Mouse (Mus musculus) midbrain, postnatal 0 days (tissue): Measurements from ENCODE around the gene Rnase4. TPM values are rescaled to one million over a fixed set of nuclear protein-coding genes. Genes with fewer than 3 reads are reported as not detected.

Experiments
- ATAC-seq: fragments of 200-750 bp; cut with Nextera tagmentation; 2 replicates; pipeline ENCODE4 v1.8.0; 2017; ENCODE audit warnings: moderate number of reproducible peaks, mild to moderate bottlenecking, moderate TSS enrichment, moderate library complexity; ENCODE audit not compliant: low FRiP score
- DNase-seq: peaks from one replicate; pipeline ENCODE4 v3.0.0-alpha.2; 2015; ENCODE audit warnings: low spot score
- H3K27ac ChIP-seq: fragments of 300-500 bp; sonication (generic); 2 replicates; pipeline ENCODE4 v1.5.1; 2014; ENCODE audit warnings: low read depth, mild to moderate bottlenecking, low read length, mixed read lengths
- H3K27me3 ChIP-seq: fragments of 300-500 bp; sonication (generic); 2 replicates; pipeline ENCODE4 v1.6.1; 2014; ENCODE audit warnings: low read length, control low read depth, mixed read lengths; ENCODE audit not compliant: insufficient read depth
- H3K36me3 ChIP-seq: fragments of 300-500 bp; sonication (generic); 2 replicates; pipeline ENCODE4 v1.6.1; 2014; ENCODE audit warnings: low read length, control low read depth, mixed read lengths; ENCODE audit not compliant: insufficient read depth
- H3K4me1 ChIP-seq: fragments of 300-500 bp; sonication (generic); 2 replicates; pipeline ENCODE4 v1.6.1; 2014; ENCODE audit warnings: mild to moderate bottlenecking, control low read depth, antibody characterized with exemption, low read length, mixed read lengths; ENCODE audit not compliant: insufficient read depth
- H3K4me2 ChIP-seq: fragments of 300-500 bp; sonication (generic); 2 replicates; pipeline ENCODE4 v1.6.1; 2014; ENCODE audit warnings: low read depth, mild to moderate bottlenecking, low read length, mixed read lengths; ENCODE audit not compliant: poor library complexity, severe bottlenecking
- H3K4me3 ChIP-seq: fragments of 300-500 bp; sonication (generic); 2 replicates; pipeline ENCODE4 v1.5.1; 2014; ENCODE audit warnings: low read depth, mild to moderate bottlenecking, low read length, moderate library complexity
- H3K9ac ChIP-seq: fragments of 300-500 bp; sonication (generic); replicated peaks from 2 replicates; pipeline ENCODE4 v1.6.1; 2014; ENCODE audit warnings: mild to moderate bottlenecking, low read length, moderate library complexity, mixed read lengths; ENCODE audit not compliant: poor library complexity, severe bottlenecking
- H3K9me3 ChIP-seq: fragments of 300-500 bp; sonication (generic); 2 replicates; pipeline ENCODE4 v1.6.1; 2016; ENCODE audit warnings: low read length, control low read depth
- CTCF ChIP-seq: IDR thresholded peaks from 2 replicates; pipeline ENCODE4 v1.5.1; 2016; ENCODE audit warnings: antibody characterized with exemption, mild to moderate bottlenecking
- WGBS: fragments of 180-500 bp; shearing (Covaris S2); extraction: QIAGEN DNeasy Blood & Tissue Kit; methylation state at CpG from one replicate; pipeline ENCODE4 v1.1.7; 2014; 5-methylcytosine and 5-hydroxymethylcytosine counted together
- polyA plus RNA-seq: library from polyadenylated mRNA; unstranded; fragments of >200 nt; fragmentation: Nextera tagmentation; extraction: Ambion mirVana; gene quantifications from 2 replicates; pipeline ENCODE4 v1.2.1, GENCODE M21; 2015
- total RNA-seq: library from RNA; depleted of rRNA; stranded (reverse); fragments of >200 nt; gene quantifications from 2 replicates; pipeline ENCODE4 v1.2.3, GENCODE M21; 2014

Rnase4 gene
- total and polyA plus RNA-seq, 2 experiments from 2014 or later = 14.9 to 29.3 TPM

GRCm38 (mm10) chr14:51079180-51079579 is 11.7 kb upstream of the Rnase4 start:
- no peak overlapping the region for H3K4me3 ChIP-seq
- no peak overlapping the region for H3K4me2 ChIP-seq
- WGBS = 82% methylated on average over 1 of the region's 1 CpGs
- DNase-seq (no peak), ATAC-seq (no peak)
- H3K4me1 ChIP-seq = peaks cover 5% of the 10 kb centered on the region; the same call in 1 of the 2 replicates
- no peaks in the 10 kb centered on the region for H3K27me3 ChIP-seq
- TF ChIP-seq CTCF = no peak
- H3K9ac ChIP-seq = no peak overlapping the region
- H3K36me3 ChIP-seq = no peaks in the 10 kb centered on the region
- no peak overlapping the region for H3K27ac ChIP-seq
- no peaks in the 10 kb centered on the region for H3K9me3 ChIP-seq

DNA sequence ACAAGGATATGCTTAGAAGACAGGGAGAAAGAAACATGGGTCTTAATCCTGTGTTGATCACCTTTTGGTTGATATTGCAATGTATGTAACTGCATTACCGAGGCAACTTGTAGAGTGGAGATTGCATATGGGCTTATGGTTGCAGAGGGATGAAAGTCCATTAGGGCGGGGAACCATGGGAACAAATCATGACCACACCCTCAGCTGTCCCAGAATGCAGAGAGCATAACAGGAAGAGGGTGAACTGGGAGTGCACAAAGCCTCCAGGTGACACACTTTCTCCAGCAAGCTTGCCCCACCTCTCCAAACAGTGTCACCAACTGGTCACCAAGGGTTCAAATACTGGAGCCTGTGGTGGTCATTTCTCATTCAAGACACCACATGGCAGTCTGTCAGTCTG is 9.8 kb upstream of the Rnase4 start:
- no peak for TF ChIP-seq CTCF
- H3K4me1 ChIP-seq = peaks cover 5% of the 10 kb centered on the region; the same call in 1 of the 2 replicates
- DNase-seq (no peak), ATAC-seq (no peak)
- H3K9me3 ChIP-seq = no peaks in the 10 kb centered on the region
- H3K9ac ChIP-seq = no peak overlapping the region
- 98% methylated on average over 2 of the region's 2 CpGs for WGBS
- no peak overlapping the region for H3K4me2 ChIP-seq
- no peak overlapping the region for H3K4me3 ChIP-seq
- no peak overlapping the region for H3K27ac ChIP-seq
- H3K36me3 ChIP-seq = no peaks in the 10 kb centered on the region
- H3K27me3 ChIP-seq = no peaks in the 10 kb centered on the region

DNA sequence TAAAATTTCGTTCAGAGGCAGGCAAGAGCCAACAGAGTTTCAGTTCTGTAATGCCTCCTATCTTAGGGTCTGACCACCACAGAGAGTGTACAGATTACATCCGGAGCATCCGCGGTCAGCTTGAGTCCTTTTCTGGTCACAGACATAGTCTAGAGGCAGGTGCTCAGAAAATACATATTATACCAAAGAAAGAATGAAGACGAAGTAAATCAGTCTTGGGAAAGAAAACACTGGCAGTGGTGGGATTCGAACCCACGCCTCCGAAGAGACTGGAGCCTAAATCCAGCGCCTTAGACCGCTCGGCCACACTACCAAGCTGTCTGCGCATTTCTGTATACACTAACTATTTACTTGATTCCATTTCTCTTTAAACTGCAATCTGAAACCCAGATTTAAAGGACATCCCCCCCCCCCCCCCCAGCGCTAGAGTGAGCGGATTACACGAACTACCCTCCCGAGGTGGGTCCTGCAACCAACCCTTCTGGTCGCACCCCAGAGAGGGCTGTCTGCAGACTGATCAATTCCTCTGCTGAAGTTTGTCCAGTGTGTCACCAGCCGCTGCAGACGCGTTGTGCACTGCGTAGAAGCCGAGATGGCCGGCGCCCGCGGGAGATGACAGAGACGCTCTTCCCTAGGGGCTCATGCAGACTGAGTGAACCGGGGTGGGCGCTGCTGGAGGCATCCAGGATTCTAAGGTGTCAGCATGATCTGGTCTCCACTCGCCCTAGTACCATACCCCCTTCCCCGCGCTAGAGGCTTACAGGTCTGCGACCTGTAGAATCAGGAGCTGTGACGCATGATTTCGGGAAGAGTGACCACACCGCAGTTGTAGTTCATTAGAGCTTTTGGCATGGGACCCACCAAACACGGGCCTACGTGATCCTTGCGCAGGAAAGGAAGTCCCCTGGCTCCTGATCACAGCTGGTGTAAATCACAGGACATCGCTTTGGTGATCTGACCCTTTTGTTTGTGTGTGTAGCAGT is 8.0 kb upstream of the Rnase4 start:
- no peaks in the 10 kb centered on the region for H3K27me3 ChIP-seq
- H3K9ac ChIP-seq = peak overlapping the region; percentile 54; the same call in 1 of the 2 replicates
- no peak for TF ChIP-seq CTCF
- peak; percentile 54 for DNase-seq
- peak overlapping the region; percentile 56 for H3K4me3 ChIP-seq
- H3K4me1 ChIP-seq = peaks cover 5% of the 10 kb centered on the region; the same call in 1 of the 2 replicates
- H3K9me3 ChIP-seq = no peaks in the 10 kb centered on the region
- no peak overlapping the region for H3K27ac ChIP-seq
- H3K36me3 ChIP-seq = no peaks in the 10 kb centered on the region
- 2% methylated on average over 38 of the region's 40 CpGs for WGBS
- ATAC-seq = peak; percentile 70
- H3K4me2 ChIP-seq = peak overlapping the region; percentile 89

- Histone ChIP-seq H3K4me3 (peak overlapping the region; percentile 56), H3K9me3 (no peaks in the 10 kb centered on the region), H3K9ac (0 out of 2 replicates have a peak overlapping the region, but pooled peaks have one; percentile 24), H3K27me3 (no peaks in the 10 kb centered on the region), H3K4me2 (peak overlapping the region; percentile 89), H3K4me1 (peaks cover 5% of the 10 kb centered on the region; the same call in 1 of the 2 replicates), H3K36me3 (no peaks in the 10 kb centered on the region), H3K27ac (no peak overlapping the region)
- DNase-seq = no peak
- TF ChIP-seq CTCF = no peak
- WGBS = 15% methylated on average over 7 of the region's 7 CpGs
- no peak for ATAC-seq
Measured at GRCm38 (mm10) chr14:51083805-51084204, 7.1 kb upstream of the Rnase4 start.

GRCm38 (mm10) chr14:51085086-51085485 is 5.8 kb upstream of the Rnase4 start:
- DNase-seq (no peak), ATAC-seq (no peak)
- no peak overlapping the region for H3K27ac ChIP-seq
- H3K27me3 ChIP-seq = no peaks in the 10 kb centered on the region
- no peaks in the 10 kb centered on the region for H3K9me3 ChIP-seq
- peaks cover 5% of the 10 kb centered on the region; the same call in 1 of the 2 replicates for H3K4me1 ChIP-seq
- H3K9ac ChIP-seq = no peak overlapping the region
- WGBS = 78% methylated on average over 2 of the region's 2 CpGs
- no peak overlapping the region for H3K4me2 ChIP-seq
- H3K36me3 ChIP-seq = no peaks in the 10 kb centered on the region
- H3K4me3 ChIP-seq = no peak overlapping the region
- TF ChIP-seq CTCF = no peak

GRCm38 (mm10) chr14:51085911-51086310 is 5.0 kb upstream of the Rnase4 start:
- Histone ChIP-seq H3K36me3 (no peaks in the 10 kb centered on the region), H3K4me3 (no peak overlapping the region), H3K9me3 (no peaks in the 10 kb centered on the region), H3K4me2 (no peak overlapping the region), H3K27me3 (no peaks in the 10 kb centered on the region), H3K27ac (no peak overlapping the region), H3K4me1 (peaks cover 5% of the 10 kb centered on the region; the same call in 1 of the 2 replicates), H3K9ac (no peak overlapping the region)
- DNase-seq = no peak
- TF ChIP-seq CTCF = no peak
- ATAC-seq = no peak
- 80% methylated on average over 4 of the region's 4 CpGs for WGBS
